Mouse (Mus musculus) G1E (cell line): Measurements from ENCODE around the gene Tgfbr3.

Source experiments
- CTCF ChIP-seq: IDR thresholded peaks from 2 replicates; pipeline ENCODE4 v1.5.1; 2012; ENCODE audit warnings: low read depth, low read length, inconsistent platforms, mixed read lengths
- GATA1 ChIP-seq: IDR thresholded peaks from 2 replicates; pipeline ENCODE4 v1.6.1; 2012; ENCODE audit warnings: borderline replicate concordance, low read length, inconsistent platforms, mixed read lengths
- TAL1 ChIP-seq: conservative IDR thresholded peaks from 2 replicates; pipeline ENCODE4 v1.6.1; 2012; ENCODE audit warnings: low read depth, low read length, inconsistent platforms, mixed read lengths

GRCm38 (mm10) chr5:107204306-107204705 lies 85.1 kb downstream of the Tgfbr3 start:
- TF ChIP-seq CTCF (no peak), GATA1 (no peak), TAL1 (no peak)
